Mouse (Mus musculus): Measurements from ENCODE around the gene Rilp. TPM values are rescaled to one million over a fixed set of nuclear protein-coding genes. Genes with fewer than 3 reads are reported as not detected.

Rilp gene
- polyA plus RNA-seq, 2 experiments: 1.6 to 2.0 TPM

DNA sequence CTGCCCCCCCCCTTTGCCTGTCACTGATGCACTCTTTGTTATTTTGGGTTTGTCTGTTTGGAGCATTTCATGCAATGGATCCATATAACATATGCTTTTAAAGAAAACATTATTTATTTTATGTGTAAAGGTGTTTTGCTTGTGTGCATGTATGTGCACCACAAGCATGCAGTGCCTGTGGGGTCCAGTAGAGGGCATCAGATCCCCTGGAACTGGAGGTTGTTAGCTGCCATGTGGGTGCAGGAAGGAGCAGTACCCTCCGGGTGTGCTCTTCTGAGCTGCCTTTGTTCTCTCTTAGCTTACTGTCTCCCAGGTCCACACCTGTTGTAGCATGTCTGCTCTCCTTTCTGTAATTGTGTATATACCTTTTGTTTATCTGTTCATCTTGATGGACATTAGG is 48.2 kb downstream of the Rilp start:
- ATAC-seq (ENCODE audit: insufficient read depth): no peak

DNA sequence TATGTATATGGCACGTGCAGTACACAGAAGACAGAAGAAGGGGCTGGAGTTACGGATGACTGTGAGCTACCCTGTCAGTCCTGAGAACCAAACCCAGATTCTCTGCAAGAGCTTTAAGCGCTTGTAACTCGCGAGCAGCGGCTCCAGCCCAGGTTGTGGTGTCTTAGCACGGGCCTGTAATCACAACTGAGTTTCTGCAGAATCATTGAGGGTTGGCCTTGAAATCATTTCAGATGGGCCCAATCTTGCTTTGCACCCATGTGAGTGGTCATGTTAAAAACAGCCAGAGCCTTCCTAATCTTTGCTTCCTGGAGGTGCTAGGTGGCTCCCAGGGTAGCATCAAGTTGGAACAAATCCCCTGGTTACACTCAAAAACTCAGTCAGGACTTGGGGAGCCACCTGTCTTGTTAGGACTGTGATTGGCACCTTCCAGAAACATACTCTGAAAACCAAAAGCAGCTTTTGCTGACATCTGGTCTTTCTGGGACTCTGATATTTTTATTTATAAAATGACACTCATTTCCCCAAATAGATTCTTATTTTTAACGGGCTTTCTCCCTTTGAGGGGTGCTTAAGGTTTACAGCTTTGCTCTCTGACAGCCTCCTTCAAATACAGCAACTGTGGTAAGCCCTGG is 50.1 kb downstream of the Rilp start:
- Histone ChIP-seq H3K4me1 (replicated peaks; ENCODE audit: control insufficient read depth in 2 of 2, insufficient read depth in 2 of 2, low read length in 1 of 2) (peaks cover 0 to 6% of the 10 kb centered on the region in 2 experiments; a peak in 2 of 4 replicates), H3K9ac (replicated peaks) (no peak overlapping the region), H3K36me3 (replicated peaks; ENCODE audit: control insufficient read depth, insufficient read depth, low read depth) (no peaks in the 10 kb centered on the region), H3K4me3 (ENCODE audit: insufficient read depth in 1 of 2, low read depth in 2 of 2, low read length in 2 of 2) (no peak overlapping the region), H3K9me3 (ENCODE audit: control insufficient read depth, low read length) (no peaks in the 10 kb centered on the region), H3K4me2 (ENCODE audit: low read depth) (no peak overlapping the region), H3K27me3 (ENCODE audit: control insufficient read depth, insufficient read depth, low read length) (no peaks in the 10 kb centered on the region), H3K27ac (no peak overlapping the region)
- no peak for TF ChIP-seq CTCF (IDR thresholded peaks at IDR 0.05; ENCODE audit: low read depth)
- no peak for TF ChIP-seq EP300 (IDR thresholded peaks at IDR 0.05; ENCODE audit: low read depth)
- ATAC-seq (ENCODE audit: insufficient read depth) (no peak), DNase-seq (ENCODE audit: low read depth in 3 of 3, low spot score in 3 of 3) (no peak)
- WGBS (ENCODE audit: insufficient replicate concordance): 69% methylated on average over 8 of the region's 8 CpGs

More for the DNA sequence above, 48.2 kb downstream of the Rilp start:
- Histone ChIP-seq H3K27me3 (ENCODE audit: control insufficient read depth, insufficient read depth, low read length) (no peaks in the 10 kb centered on the region), H3K4me2 (ENCODE audit: low read depth) (no peak overlapping the region), H3K27ac (no peak overlapping the region), H3K36me3 (replicated peaks; ENCODE audit: control insufficient read depth, insufficient read depth, low read depth) (no peaks in the 10 kb centered on the region), H3K4me3 (ENCODE audit: insufficient read depth in 1 of 2, low read depth in 2 of 2, low read length in 2 of 2) (no peak overlapping the region), H3K9me3 (ENCODE audit: control insufficient read depth, low read length) (no peaks in the 10 kb centered on the region), H3K9ac (replicated peaks) (no peak overlapping the region), H3K4me1 (replicated peaks; ENCODE audit: control insufficient read depth in 2 of 2, insufficient read depth in 2 of 2, low read length in 1 of 2) (no peaks in the 10 kb centered on the region)
- no peak for DNase-seq (ENCODE audit: low read depth in 3 of 3, low spot score in 3 of 3)
- 65% methylated on average over 1 of the region's 1 CpGs for WGBS (ENCODE audit: insufficient replicate concordance)
- TF ChIP-seq CTCF (IDR thresholded peaks at IDR 0.05; ENCODE audit: low read depth) (peak; percentile 62), EP300 (IDR thresholded peaks at IDR 0.05; ENCODE audit: low read depth) (no peak)

DNA sequence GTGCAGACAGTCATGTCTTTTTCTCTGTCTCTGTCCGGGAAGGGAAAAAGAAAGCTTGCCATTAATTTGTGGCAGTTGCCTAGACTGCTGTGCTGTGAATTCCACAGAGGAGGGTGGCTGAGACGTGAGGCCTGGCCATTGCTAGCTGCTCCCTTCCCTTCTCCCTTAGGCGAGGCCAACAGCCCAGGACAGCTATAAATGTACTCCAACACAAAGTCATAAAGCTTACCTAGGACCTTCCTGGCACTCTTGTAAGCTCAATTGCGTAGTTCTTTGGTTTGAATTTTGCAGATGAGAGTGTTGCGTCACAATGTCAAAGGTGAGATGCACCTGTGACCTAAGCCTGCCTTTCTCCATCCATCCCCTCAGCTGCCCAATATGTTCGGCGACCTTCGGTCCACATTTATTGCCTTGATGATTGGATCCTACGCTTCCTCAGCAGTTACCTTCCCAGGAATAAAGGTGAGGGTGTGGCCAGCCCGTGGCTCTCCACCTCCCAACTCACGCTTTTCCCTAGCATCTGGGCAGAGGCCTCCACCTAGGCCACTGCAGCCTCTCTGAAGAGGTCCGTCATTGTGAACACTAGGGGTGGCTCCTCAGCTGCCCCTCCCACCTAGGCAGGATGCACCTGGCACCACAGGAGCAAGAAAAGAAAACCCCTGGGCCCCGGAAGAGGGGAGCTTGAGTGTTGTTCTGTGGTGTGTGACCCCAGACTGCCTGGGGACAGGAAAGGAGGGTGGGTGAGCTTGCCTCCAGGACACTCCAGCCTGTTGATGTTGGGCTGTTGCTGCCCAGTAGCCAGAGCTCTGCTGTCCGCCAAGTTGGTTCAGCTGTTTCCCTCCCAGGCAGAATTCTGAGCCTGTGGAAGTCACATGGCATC is 50.9 kb downstream of the Rilp start:
- 65% methylated on average over 14 of the region's 14 CpGs for WGBS (ENCODE audit: insufficient replicate concordance)
- no peaks in the 10 kb centered on the region for H3K27me3 ChIP-seq (ENCODE audit: control insufficient read depth, insufficient read depth, low read length)
- H3K27ac ChIP-seq: no peak overlapping the region
- no peak for DNase-seq (ENCODE audit: low read depth in 3 of 3, low spot score in 3 of 3)
- H3K9me3 ChIP-seq (ENCODE audit: control insufficient read depth, low read length): no peaks in the 10 kb centered on the region
- H3K4me2 ChIP-seq (ENCODE audit: low read depth): no peak overlapping the region
- TF ChIP-seq CTCF (IDR thresholded peaks at IDR 0.05; ENCODE audit: low read depth): no peak
- no peak for TF ChIP-seq EP300 (IDR thresholded peaks at IDR 0.05; ENCODE audit: low read depth)
- peaks cover 0 to 9% of the 10 kb centered on the region in 2 experiments; a peak in 2 of 4 replicates for H3K4me1 ChIP-seq (replicated peaks; ENCODE audit: control insufficient read depth in 2 of 2, insufficient read depth in 2 of 2, low read length in 1 of 2)
- no peak for ATAC-seq (ENCODE audit: insufficient read depth)
- H3K4me3 ChIP-seq (ENCODE audit: insufficient read depth in 1 of 2, low read depth in 2 of 2, low read length in 2 of 2): no peak overlapping the region
- H3K9ac ChIP-seq (replicated peaks): no peak overlapping the region
- H3K36me3 ChIP-seq (replicated peaks; ENCODE audit: control insufficient read depth, insufficient read depth, low read depth): no peaks in the 10 kb centered on the region

DNA sequence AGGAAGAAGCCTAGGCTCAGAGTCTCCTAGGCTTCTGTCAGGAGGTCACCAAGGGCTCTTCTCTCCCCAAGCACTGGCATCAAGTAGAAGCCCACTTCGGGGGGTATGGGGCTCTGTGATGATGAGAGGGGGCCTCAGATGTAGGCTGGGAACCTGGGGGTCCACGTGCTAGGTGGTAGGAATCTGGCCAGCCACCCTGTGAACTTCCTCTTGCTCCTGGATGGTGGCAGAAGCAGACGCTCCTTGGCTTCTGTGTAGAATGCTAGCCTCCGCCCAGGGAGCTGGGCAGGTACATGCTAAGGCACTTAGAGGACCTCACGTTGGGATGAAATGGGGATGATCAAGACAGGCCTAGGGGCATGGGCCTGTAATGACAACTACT is 51.5 kb downstream of the Rilp start:
- Histone ChIP-seq H3K27me3 (ENCODE audit: control insufficient read depth, insufficient read depth, low read length) (no peaks in the 10 kb centered on the region), H3K9ac (replicated peaks) (no peak overlapping the region), H3K36me3 (replicated peaks; ENCODE audit: control insufficient read depth, insufficient read depth, low read depth) (no peaks in the 10 kb centered on the region), H3K4me3 (ENCODE audit: insufficient read depth in 1 of 2, low read depth in 2 of 2, low read length in 2 of 2) (no peak overlapping the region), H3K4me2 (ENCODE audit: low read depth) (no peak overlapping the region), H3K27ac (no peak overlapping the region), H3K4me1 (replicated peaks; ENCODE audit: control insufficient read depth in 2 of 2, insufficient read depth in 2 of 2, low read length in 1 of 2) (peaks cover 0 to 9% of the 10 kb centered on the region in 2 experiments; a peak in 2 of 4 replicates), H3K9me3 (ENCODE audit: control insufficient read depth, low read length) (no peaks in the 10 kb centered on the region)
- DNase-seq (ENCODE audit: low read depth in 3 of 3, low spot score in 3 of 3) (no peak), ATAC-seq (ENCODE audit: insufficient read depth) (no peak)
- TF ChIP-seq CTCF (IDR thresholded peaks at IDR 0.05; ENCODE audit: low read depth) (no peak), EP300 (IDR thresholded peaks at IDR 0.05; ENCODE audit: low read depth) (no peak)
- 62% methylated on average over 5 of the region's 5 CpGs for WGBS (ENCODE audit: insufficient replicate concordance)

MicroRNAs encoded within 50 kb of the gene (microRNA counts, 519-probe panel; counts per million panel counts)
- microRNA mmu-miR-22: 8,150 counts per million, percentile 85 among the panel's probes with 10 or more counts

Small RNA genes within 50 kb of the gene (microRNA-seq; reads per million reads assigned to microRNA genes)
- gene Mir22: 26,375 reads per million, percentile 97 among the genes with 10 or more reads in this experiment
- gene Mir3971: not detected

Other genes starting within 250 kb of the Rilp start
- gene Rpa1, start 161.8 kb upstream of the Rilp start, polyA plus RNA-seq (2012; rRNA removed): 29.6 and 55.3 TPM in 2 replicates
- 93.2 and 102 TPM in 2 replicates for gene Rpa1, start 161.8 kb upstream of the Rilp start, polyA plus RNA-seq (2014; fragmentation: Nextera tagmentation; extraction: Ambion mirVana)
- gene Smyd4, start 161.7 kb upstream of the Rilp start, polyA plus RNA-seq (2012; rRNA removed): 1.8 and 2.2 TPM in 2 replicates
- 2.7 and 3.1 TPM in 2 replicates for gene Smyd4, start 161.7 kb upstream of the Rilp start, polyA plus RNA-seq (2014; fragmentation: Nextera tagmentation; extraction: Ambion mirVana)
- 104 and 128 TPM in 2 replicates for gene Serpinf1, start 87.4 kb upstream of the Rilp start, polyA plus RNA-seq (2012; rRNA removed)
- 145 and 166 TPM in 2 replicates for gene Serpinf1, start 87.4 kb upstream of the Rilp start, polyA plus RNA-seq (2014; fragmentation: Nextera tagmentation; extraction: Ambion mirVana)
- 474 and 506 TPM in 2 replicates for gene Serpinf2, start 70.5 kb upstream of the Rilp start, polyA plus RNA-seq (2012; rRNA removed)
- 304 and 336 TPM in 2 replicates for gene Serpinf2, start 70.5 kb upstream of the Rilp start, polyA plus RNA-seq (2014; fragmentation: Nextera tagmentation; extraction: Ambion mirVana)
- gene Wdr81, start 55.4 kb upstream of the Rilp start, polyA plus RNA-seq (2012; rRNA removed): 15.3 and 16.4 TPM in 2 replicates
- 14.6 and 15.8 TPM in 2 replicates for gene Wdr81, start 55.4 kb upstream of the Rilp start, polyA plus RNA-seq (2014; fragmentation: Nextera tagmentation; extraction: Ambion mirVana)
- gene Tlcd2, start 48.4 kb upstream of the Rilp start, polyA plus RNA-seq (2012; rRNA removed): 7.3 and 8.2 TPM in 2 replicates
- gene Tlcd2, start 48.4 kb upstream of the Rilp start, polyA plus RNA-seq (2014; fragmentation: Nextera tagmentation; extraction: Ambion mirVana): 11.9 and 13.0 TPM in 2 replicates
- gene Prpf8, start 23.3 kb upstream of the Rilp start, polyA plus RNA-seq (2012; rRNA removed): 34.2 and 38.1 TPM in 2 replicates
- 34.2 and 42.2 TPM in 2 replicates for gene Prpf8, start 23.3 kb upstream of the Rilp start, polyA plus RNA-seq (2014; fragmentation: Nextera tagmentation; extraction: Ambion mirVana)
- 2.4 and 2.6 TPM in 2 replicates for gene Scarf1, start 3.4 kb downstream of the Rilp start, polyA plus RNA-seq (2012; rRNA removed)
- 1.1 and 2.0 TPM in 2 replicates for gene Scarf1, start 3.4 kb downstream of the Rilp start, polyA plus RNA-seq (2014; fragmentation: Nextera tagmentation; extraction: Ambion mirVana)
- 2.7 and 3.0 TPM in 2 replicates for gene Slc43a2, start 21.6 kb downstream of the Rilp start, polyA plus RNA-seq (2012; rRNA removed)
- gene Slc43a2, start 21.6 kb downstream of the Rilp start, polyA plus RNA-seq (2014; fragmentation: Nextera tagmentation; extraction: Ambion mirVana): 2.4 and 2.8 TPM in 2 replicates
- gene Pitpna, start 78.0 kb downstream of the Rilp start, polyA plus RNA-seq (2012; rRNA removed): 18.1 and 25.5 TPM in 2 replicates
- 32.3 and 35.4 TPM in 2 replicates for gene Pitpna, start 78.0 kb downstream of the Rilp start, polyA plus RNA-seq (2014; fragmentation: Nextera tagmentation; extraction: Ambion mirVana)
- 10.8 and 13.0 TPM in 2 replicates for gene Inpp5k, start 120.9 kb downstream of the Rilp start, polyA plus RNA-seq (2012; rRNA removed)
- 16.3 and 17.0 TPM in 2 replicates for gene Inpp5k, start 120.9 kb downstream of the Rilp start, polyA plus RNA-seq (2014; fragmentation: Nextera tagmentation; extraction: Ambion mirVana)
- 12.8 and 14.4 TPM in 2 replicates for gene Myo1c, start 140.4 kb downstream of the Rilp start, polyA plus RNA-seq (2012; rRNA removed)
- 12.6 and 16.3 TPM in 2 replicates for gene Myo1c, start 140.4 kb downstream of the Rilp start, polyA plus RNA-seq (2014; fragmentation: Nextera tagmentation; extraction: Ambion mirVana)
- gene Crk, start 169.2 kb downstream of the Rilp start, polyA plus RNA-seq (2012; rRNA removed): 15.0 and 20.1 TPM in 2 replicates
- 24.5 and 27.7 TPM in 2 replicates for gene Crk, start 169.2 kb downstream of the Rilp start, polyA plus RNA-seq (2014; fragmentation: Nextera tagmentation; extraction: Ambion mirVana)
- gene Ywhae, start 222.8 kb downstream of the Rilp start, polyA plus RNA-seq (2012; rRNA removed): 127 and 175 TPM in 2 replicates
- 231 and 245 TPM in 2 replicates for gene Ywhae, start 222.8 kb downstream of the Rilp start, polyA plus RNA-seq (2014; fragmentation: Nextera tagmentation; extraction: Ambion mirVana)

All from liver, embryonic 14.5 days (tissue).